Mouse (Mus musculus) forebrain, embryonic 11.5 days (tissue): Measurements from ENCODE around the gene Ush1c. TPM values are rescaled to one million over a fixed set of nuclear protein-coding genes. Genes with fewer than 3 reads are reported as not detected.

ENCODE experiments used
- ATAC-seq: fragments of 200-750 bp; cut with Nextera tagmentation; replicated peaks from 2 replicates; pipeline ENCODE4 v1.8.0; 2017; ENCODE audit warnings: moderate TSS enrichment; ENCODE audit not compliant: low FRiP score
- DNase-seq: peaks from one replicate; pipeline ENCODE4 v3.0.0-alpha.2; 2017; ENCODE audit warnings: low spot score
- H3K27ac ChIP-seq: fragments of 300-500 bp; sonication (generic); 2 replicates; pipeline ENCODE4 v1.5.1; 2014; ENCODE audit warnings: low read depth, low read length
- H3K27me3 ChIP-seq: fragments of 300-500 bp; sonication (generic); 2 replicates; pipeline ENCODE4 v1.6.1; 2014; ENCODE audit warnings: mild to moderate bottlenecking, low read length, mixed read lengths; ENCODE audit not compliant: control insufficient read depth, insufficient read depth
- H3K36me3 ChIP-seq: fragments of 300-500 bp; sonication (generic); 2 replicates; pipeline ENCODE4 v1.6.1; 2014; ENCODE audit warnings: mild to moderate bottlenecking, low read length, moderate library complexity, mixed read lengths; ENCODE audit not compliant: control insufficient read depth, insufficient read depth
- H3K4me1 ChIP-seq: fragments of 300-500 bp; sonication (generic); replicated peaks from 2 replicates; pipeline ENCODE4 v1.6.1; 2014; ENCODE audit warnings: low read length, mixed read lengths; ENCODE audit not compliant: control insufficient read depth, insufficient read depth
- H3K4me2 ChIP-seq: fragments of 300-500 bp; sonication (generic); 2 replicates; pipeline ENCODE4 v1.6.1; 2014; ENCODE audit warnings: low read depth, mild to moderate bottlenecking, low read length, moderate library complexity, mixed read lengths; ENCODE audit not compliant: severe bottlenecking
- H3K4me3 ChIP-seq: fragments of 300-500 bp; sonication (generic); 2 replicates; pipeline ENCODE4 v1.5.1; 2014; ENCODE audit warnings: low read depth, low read length
- H3K9ac ChIP-seq: fragments of 300-500 bp; sonication (generic); 2 replicates; pipeline ENCODE4 v1.6.1; 2014; ENCODE audit warnings: low read length
- H3K9me3 ChIP-seq: fragments of 300-500 bp; sonication (generic); 2 replicates; pipeline ENCODE4 v1.6.1; 2016; ENCODE audit warnings: low read length, mixed read lengths; ENCODE audit not compliant: control insufficient read depth
- WGBS: fragments of 180-500 bp; shearing (Covaris S2); extraction: QIAGEN DNeasy Blood & Tissue Kit; methylation state at CpG from one replicate; pipeline ENCODE4 v1.1.7; 2014; 5-methylcytosine and 5-hydroxymethylcytosine counted together
- polyA plus RNA-seq: library from polyadenylated mRNA; unstranded; fragments of >200 nt; fragmentation: Nextera tagmentation; extraction: Ambion mirVana; gene quantifications from 2 replicates; pipeline ENCODE4 v1.2.1, GENCODE M21; 2014

Ush1c gene
- 3.1 and 4.7 TPM in 2 replicates for polyA plus RNA-seq

GRCm38 (mm10) chr7:46238346-46238745 lies at the start of gene Ush1c:
Gene Ush1c (minus strand): TSS chr7:46238503.
- DNase-seq, result no peak

GRCm38 (mm10) chr7:46287051-46287450 lies 48.7 kb upstream of the Ush1c start:
- Histone ChIP-seq H3K4me1 (no peaks in the 10 kb centered on the region), H3K9me3 (no peaks in the 10 kb centered on the region), H3K4me2 (no peak overlapping the region), H3K27ac (no peak overlapping the region), H3K36me3 (no peaks in the 10 kb centered on the region), H3K9ac (no peak overlapping the region), H3K4me3 (no peak overlapping the region), H3K27me3 (no peaks in the 10 kb centered on the region)
- ATAC-seq, result no peak
- peak; percentile 50 for DNase-seq
- 38% methylated on average over 8 of the region's 8 CpGs for WGBS

More at GRCm38 (mm10) chr7:46238346-46238745, at the start of gene Ush1c:
- ATAC-seq, result no peak
- no peak within 1 kb of the TSS for H3K27ac ChIP-seq
- H3K4me3 ChIP-seq, result no peak within 1 kb of the TSS
- H3K36me3 ChIP-seq, result no peaks in the 10 kb centered on the region
- no peak within 1 kb of the TSS for H3K4me2 ChIP-seq
- no peaks in the 10 kb centered on the region for H3K27me3 ChIP-seq
- no peaks in the 10 kb centered on the region for H3K9me3 ChIP-seq
- H3K9ac ChIP-seq, result no peak within 1 kb of the TSS
- 18% methylated on average over 10 of the region's 10 CpGs for WGBS
- no peaks in the 10 kb centered on the region for H3K4me1 ChIP-seq

- Histone ChIP-seq H3K4me1 (no peaks in the 10 kb centered on the region), H3K27ac (no peak overlapping the region), H3K4me2 (no peak overlapping the region), H3K27me3 (no peaks in the 10 kb centered on the region), H3K9ac (no peak overlapping the region), H3K9me3 (no peaks in the 10 kb centered on the region), H3K36me3 (no peaks in the 10 kb centered on the region), H3K4me3 (no peak overlapping the region)
- ATAC-seq (no peak), DNase-seq (no peak)
- WGBS, result 92% methylated on average over 4 of the region's 4 CpGs
Observed at GRCm38 (mm10) chr7:46286391-46286790, 48.1 kb upstream of the Ush1c start.

- no peak overlapping the region for H3K27ac ChIP-seq
- no peak overlapping the region for H3K4me3 ChIP-seq
- no peaks in the 10 kb centered on the region for H3K9me3 ChIP-seq
- H3K36me3 ChIP-seq, result no peaks in the 10 kb centered on the region
- ATAC-seq (no peak), DNase-seq (no peak)
- no peak overlapping the region for H3K4me2 ChIP-seq
- 88% methylated on average over 12 of the region's 12 CpGs for WGBS
- no peak overlapping the region for H3K9ac ChIP-seq
- no peaks in the 10 kb centered on the region for H3K4me1 ChIP-seq
- no peaks in the 10 kb centered on the region for H3K27me3 ChIP-seq
Observed at GRCm38 (mm10) chr7:46285161-46285839, 47.0 kb upstream of the Ush1c start.

- Histone ChIP-seq H3K4me2 (no peak overlapping the region), H3K27me3 (no peaks in the 10 kb centered on the region), H3K36me3 (no peaks in the 10 kb centered on the region), H3K27ac (no peak overlapping the region), H3K4me3 (no peak overlapping the region), H3K4me1 (no peaks in the 10 kb centered on the region), H3K9ac (no peak overlapping the region), H3K9me3 (no peaks in the 10 kb centered on the region)
- 83% methylated on average over 10 of the region's 10 CpGs for WGBS
- no peak for ATAC-seq
- DNase-seq, result peak; percentile 28
Observed at GRCm38 (mm10) chr7:46283681-46284080, 45.4 kb upstream of the Ush1c start.

- no peak overlapping the region for H3K4me2 ChIP-seq
- H3K36me3 ChIP-seq, result no peaks in the 10 kb centered on the region
- ATAC-seq (no peak), DNase-seq (peak; percentile 26)
- H3K9me3 ChIP-seq, result no peaks in the 10 kb centered on the region
- no peaks in the 10 kb centered on the region for H3K4me1 ChIP-seq
- no peak overlapping the region for H3K27ac ChIP-seq
- no peak overlapping the region for H3K9ac ChIP-seq
- H3K4me3 ChIP-seq, result no peak overlapping the region
- H3K27me3 ChIP-seq, result no peaks in the 10 kb centered on the region
- WGBS, result 58% methylated on average over 7 of the region's 7 CpGs
Observed at GRCm38 (mm10) chr7:46282276-46282675, 44.0 kb upstream of the Ush1c start.

- Histone ChIP-seq H3K4me1 (no peaks in the 10 kb centered on the region), H3K4me3 (no peak overlapping the region), H3K27me3 (no peaks in the 10 kb centered on the region), H3K36me3 (no peaks in the 10 kb centered on the region), H3K4me2 (no peak overlapping the region), H3K9me3 (no peaks in the 10 kb centered on the region), H3K27ac (no peak overlapping the region), H3K9ac (no peak overlapping the region)
- ATAC-seq (no peak), DNase-seq (no peak)
Observed at GRCm38 (mm10) chr7:46280896-46281295, 42.6 kb upstream of the Ush1c start.

GRCm38 (mm10) chr7:46279946-46280345 lies 41.6 kb upstream of the Ush1c start:
- H3K4me1 ChIP-seq, result no peaks in the 10 kb centered on the region
- WGBS, result 19% methylated on average over 6 of the region's 6 CpGs
- no peaks in the 10 kb centered on the region for H3K9me3 ChIP-seq
- H3K9ac ChIP-seq, result no peak overlapping the region
- H3K27ac ChIP-seq, result no peak overlapping the region
- no peak overlapping the region for H3K4me2 ChIP-seq
- ATAC-seq (no peak), DNase-seq (peak; percentile 76)
- H3K36me3 ChIP-seq, result no peaks in the 10 kb centered on the region
- H3K27me3 ChIP-seq, result no peaks in the 10 kb centered on the region
- H3K4me3 ChIP-seq, result no peak overlapping the region

- Histone ChIP-seq H3K27ac (no peak overlapping the region), H3K36me3 (no peaks in the 10 kb centered on the region), H3K4me3 (no peak overlapping the region), H3K27me3 (no peaks in the 10 kb centered on the region), H3K9ac (no peak overlapping the region), H3K4me2 (no peak overlapping the region), H3K9me3 (no peaks in the 10 kb centered on the region), H3K4me1 (no peaks in the 10 kb centered on the region)
- ATAC-seq, result no peak
- WGBS, result 62% methylated on average over 5 of the region's 5 CpGs
- DNase-seq, result no peak
Observed at GRCm38 (mm10) chr7:46276156-46276555, 37.9 kb upstream of the Ush1c start.
